Mouse (Mus musculus) adrenal gland, adult 18-20 months (tissue): Measurements from ENCODE around the gene Sub1. TPM values are rescaled to one million over a fixed set of nuclear protein-coding genes. Genes with fewer than 3 reads are reported as not detected.
A peak's percentile ranks its signal among the peaks of the same experiment; 100 is the strongest.

Experiments
- DNase-seq, 2 experiments: peaks; one replicate each; pipeline ENCODE4 v3.0.0; 2021 to 2022; ENCODE audit warnings: low spot score in 2 of 2
- total RNA-seq, 2 experiments: library from RNA; stranded (reverse); gene quantifications; 1 replicate in 1 of 2; 2 replicates in 1 of 2; pipeline ENCODE4 v1.2.3; 2021

Sub1 gene
- total RNA-seq, 2 experiments from 2014 or later: 203 to 249 TPM

DNA sequence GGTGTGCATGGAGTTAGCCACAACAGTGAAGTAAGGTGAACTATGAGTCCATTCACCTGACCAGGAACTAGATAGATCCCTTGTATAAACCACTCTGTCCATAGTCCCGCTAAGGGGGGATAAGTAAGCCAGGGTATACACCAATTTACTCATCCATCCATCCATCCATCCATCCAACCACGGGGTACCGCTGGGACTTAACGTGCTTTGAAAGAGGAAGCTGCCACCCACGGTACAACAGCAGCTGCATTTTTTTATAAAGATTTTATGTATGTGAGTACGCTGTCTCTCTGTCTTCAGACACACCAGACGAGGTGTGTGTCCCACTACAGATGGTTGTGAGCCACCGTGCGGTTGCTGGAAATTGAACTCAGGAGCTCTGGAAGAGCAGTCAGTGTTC, 27.9 kb downstream of the Sub1 start:
- DNase-seq: no peak

DNA sequence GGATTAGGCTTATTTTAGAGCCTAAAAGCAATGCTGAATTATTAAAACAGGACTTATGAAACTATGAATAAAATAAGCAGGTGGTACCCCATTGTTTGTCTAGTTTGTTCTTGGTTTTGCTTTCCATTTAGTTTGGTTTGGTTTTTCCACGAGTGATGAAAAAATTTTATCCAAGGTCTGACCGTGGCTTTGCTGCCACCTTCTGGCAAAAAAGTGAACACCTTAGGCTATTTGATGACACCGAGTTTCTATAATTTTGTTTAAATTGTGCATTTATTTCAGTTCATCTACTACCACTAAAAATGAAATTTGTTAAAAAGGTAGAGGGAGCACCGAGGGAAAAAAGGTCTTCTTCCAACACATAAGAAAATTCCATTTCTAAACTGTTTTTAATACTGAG, 30.4 kb downstream of the Sub1 start:
- DNase-seq: peak; percentile 44 to 54

DNA sequence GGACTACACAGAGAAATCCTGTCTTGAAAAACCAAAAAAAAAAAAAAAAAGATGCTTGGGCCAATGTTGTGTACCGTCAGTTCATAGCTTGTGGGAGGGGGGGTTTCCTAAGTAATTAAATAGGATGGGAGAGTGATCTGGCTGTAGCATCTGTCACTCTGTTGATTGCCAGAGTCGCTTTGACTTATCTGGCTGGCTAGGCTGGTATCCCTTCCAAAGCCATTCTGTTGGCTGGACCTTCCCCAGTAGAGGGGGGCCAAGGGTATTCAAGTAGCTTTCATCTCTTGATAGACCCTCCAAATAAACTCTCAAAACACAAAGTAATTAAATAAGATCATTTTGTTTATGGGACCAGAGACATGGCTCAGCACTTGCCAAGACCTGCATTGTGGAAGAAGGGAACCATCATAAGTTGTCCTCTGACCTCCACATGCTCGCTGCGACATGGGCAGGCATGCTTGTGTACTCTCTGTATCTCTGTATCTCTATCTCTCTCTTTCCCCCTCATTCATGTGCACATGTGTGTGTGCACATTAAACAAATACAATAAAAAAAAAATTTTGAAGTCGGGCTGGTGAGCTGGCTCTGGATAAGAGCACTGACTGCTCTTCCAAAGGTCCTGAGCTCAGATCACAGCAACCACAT, 31.5 kb downstream of the Sub1 start:
- no peak for DNase-seq

DNA sequence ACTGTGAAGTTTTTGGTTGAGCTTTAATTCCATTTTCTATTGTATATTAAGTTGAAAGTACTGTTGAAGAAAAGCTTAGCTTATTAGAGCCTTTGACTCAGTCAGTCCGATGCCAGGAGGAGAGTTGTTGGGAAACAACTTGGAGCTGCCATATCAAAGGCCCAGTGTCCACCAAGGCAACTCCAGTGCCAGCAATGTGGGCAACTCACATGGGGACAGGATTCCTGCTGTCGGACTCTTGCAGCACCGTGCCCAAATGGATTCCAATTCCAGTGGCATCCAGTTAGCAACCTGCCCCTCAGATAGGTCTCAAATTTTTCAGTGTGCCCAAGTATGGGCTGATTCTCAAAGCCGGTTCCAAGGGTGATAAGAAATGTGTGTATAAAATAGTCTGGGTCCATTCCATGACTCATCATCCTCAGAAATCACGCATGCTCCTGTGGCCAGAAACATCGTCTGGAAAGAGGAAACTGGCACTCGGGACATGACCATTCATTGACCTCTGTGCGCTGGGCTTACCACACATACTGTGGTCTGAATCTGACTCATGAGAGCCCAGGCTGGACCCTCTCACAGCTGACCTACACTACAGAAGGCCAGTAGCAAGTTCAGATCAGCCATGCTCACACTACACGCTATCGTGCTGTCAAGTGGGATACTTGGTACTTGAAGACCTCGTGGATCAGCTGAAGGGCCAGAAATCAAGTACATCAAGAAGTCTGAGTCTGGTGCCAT, 32.8 kb downstream of the Sub1 start:
- DNase-seq: no peak

DNA sequence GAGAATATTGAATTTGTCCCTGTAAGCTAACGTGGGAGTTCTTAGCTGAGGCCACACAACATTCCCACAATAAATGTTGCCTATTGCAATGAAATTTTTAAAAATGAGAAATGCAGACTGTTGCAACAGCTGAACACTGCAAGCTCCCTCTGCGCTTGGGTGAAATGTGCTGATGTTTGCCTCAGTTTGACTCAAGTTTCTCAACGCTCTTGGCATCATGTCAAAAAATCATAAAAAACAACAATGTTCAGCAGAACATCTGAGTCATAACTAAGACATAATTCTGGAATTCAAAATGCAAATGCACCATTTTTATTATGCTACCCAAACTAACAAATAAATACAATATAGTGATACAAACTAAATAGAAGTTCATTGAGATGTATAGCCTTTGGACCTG, 37.1 kb downstream of the Sub1 start:
- DNase-seq: no peak

DNA sequence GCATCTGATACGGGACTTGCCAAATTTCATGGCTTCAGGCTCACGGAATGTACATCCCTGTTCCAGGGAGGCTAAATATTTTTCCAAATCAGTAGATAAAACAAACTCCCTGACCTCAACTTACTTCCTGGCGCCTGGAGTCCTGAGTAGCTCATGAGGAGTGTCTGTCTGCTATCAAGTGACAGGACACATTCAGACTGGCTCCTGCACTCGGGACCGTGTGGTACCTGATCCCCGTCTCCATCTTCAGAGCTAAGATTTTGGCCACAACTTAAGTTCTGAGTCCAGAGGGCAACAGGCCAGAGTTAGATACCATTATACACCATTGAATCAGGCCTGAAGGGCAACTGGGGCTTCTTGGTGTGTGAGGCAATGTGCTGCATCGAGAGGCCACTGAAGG, 40.7 kb downstream of the Sub1 start:
- DNase-seq: no peak

DNA sequence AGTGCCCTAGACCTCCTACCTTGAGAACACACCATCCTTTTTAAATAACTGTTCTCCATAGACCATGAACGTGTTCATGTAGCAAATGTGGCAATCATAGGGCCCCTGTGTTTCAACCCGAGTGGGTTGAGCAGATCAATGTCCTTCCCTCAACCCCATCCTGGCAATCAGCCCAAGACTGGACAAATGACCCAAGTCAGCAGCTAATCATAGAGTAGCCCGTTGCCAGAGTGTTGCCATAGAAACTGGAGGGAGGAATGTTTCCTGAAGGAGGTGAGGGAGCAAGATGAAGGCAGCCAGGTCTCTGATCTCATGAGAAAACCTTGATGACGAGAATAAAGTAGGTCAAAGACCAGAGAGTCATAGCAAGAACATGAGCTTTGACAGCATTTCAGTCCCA, 42.6 kb downstream of the Sub1 start:
- no peak for DNase-seq

DNA sequence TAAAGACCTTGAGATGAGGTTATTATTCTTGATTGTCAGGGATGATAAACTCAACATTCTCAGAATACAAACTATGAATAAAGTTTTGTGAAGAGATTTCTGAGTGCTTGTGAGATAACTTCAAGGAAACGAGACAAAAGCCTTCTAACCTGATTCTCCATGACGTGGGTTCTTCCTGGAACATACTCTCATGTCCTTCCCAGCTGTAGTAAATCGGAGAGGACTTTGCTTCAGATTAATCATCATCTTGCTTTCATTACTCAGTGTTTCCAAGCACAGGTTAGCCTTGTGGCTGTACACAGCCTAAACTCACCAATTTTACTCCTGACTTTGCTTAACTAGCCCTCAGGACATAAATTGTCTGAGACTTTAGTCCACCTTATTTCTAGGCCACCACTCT, 44.6 kb downstream of the Sub1 start:
- no peak for DNase-seq

DNA sequence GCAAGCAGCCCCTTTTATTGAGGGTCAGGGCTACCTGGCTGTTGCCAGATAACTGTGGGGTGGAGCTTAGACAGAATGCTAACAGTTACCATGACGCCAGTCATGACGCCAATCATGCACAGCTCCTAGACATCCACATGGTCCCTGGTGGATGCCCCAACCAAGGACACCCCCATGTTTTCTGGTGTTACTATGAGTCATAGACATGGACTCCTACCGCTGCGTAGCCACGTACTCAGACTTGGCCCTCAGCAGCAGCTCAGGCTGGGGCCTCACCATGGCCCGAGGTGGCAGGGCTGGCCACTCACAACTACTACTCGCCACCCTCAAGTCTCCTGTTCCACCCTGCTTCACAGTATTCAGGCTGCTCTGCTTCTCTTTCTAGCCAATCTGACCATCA, 45.6 kb downstream of the Sub1 start:
- DNase-seq: no peak

DNA sequence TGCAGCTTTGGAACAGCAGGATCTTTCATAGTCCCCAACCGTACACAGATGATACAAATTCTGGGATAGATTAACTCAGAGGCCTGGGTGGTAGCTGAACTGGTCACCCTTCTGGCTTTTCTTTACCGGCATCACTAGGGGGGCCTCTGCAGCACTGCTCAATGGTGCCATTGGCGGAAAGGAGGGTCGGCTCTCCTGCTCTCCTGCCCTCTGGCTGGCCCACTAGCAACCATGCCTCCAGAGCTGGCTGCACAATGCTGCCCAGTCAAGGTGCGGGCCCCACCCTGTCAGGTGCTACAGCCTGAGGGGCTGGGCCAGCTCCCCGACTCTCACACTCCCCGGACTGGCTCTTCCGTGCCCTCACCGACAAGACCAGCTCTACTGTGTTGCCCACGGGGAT, 46.6 kb downstream of the Sub1 start:
- no peak for DNase-seq

DNA sequence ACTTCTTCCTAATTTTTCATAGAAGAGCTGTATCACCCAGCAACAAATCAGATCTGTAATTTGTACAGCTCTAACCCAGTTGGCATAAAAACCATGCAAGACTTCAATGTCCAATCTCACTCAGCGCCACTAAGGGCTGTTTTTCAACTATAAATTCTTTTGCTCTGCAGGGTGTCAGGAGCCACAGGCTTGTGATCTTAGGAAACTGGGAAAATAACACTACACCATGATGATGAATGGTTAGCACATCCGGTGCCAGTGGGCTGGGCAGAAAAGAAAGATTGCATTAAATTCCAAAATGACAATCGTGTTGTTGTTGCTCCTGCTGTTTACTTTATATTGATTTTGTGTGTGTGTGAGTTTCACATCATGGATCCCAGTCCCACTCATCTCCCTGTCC, 47.3 kb downstream of the Sub1 start:
- no peak for DNase-seq

DNA sequence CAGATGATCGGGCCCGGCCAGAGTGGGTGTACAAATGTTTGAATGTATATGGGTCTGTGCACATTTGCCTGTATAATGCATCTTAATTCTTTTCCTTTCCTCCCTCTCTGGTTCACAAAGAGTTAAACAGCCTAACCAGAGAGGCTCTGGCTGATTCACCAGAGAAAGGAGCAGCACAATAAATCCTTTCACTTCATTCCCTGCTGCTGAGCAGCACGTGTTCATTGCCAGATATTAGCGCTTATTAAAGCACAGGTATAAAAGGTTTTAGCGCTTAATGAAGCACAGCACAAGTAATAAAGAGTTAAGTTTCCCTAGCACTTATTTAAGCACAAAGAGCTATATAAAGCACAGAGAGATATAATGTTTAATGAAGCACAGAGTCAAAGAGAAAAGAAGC, 55.9 kb downstream of the Sub1 start:
- no peak for DNase-seq

Other genes starting within 250 kb of the Sub1 start
- gene Npr3, start 89.7 kb downstream of the Sub1 start, total RNA-seq: 10 to 100 TPM; 12.6 to 55.5 TPM
- 100 to 1,000 TPM; 178 to 179 TPM for gene Zfr, start 120.8 kb upstream of the Sub1 start, total RNA-seq
- 10 to 100 TPM; 17.6 to 24.1 TPM for gene Mtmr12, start 208.0 kb upstream of the Sub1 start, total RNA-seq